Mouse (Mus musculus) thymus, postnatal 10 days (tissue): ENCODE data around the gene Fbxl18.

Experiments used
- DNase-seq, 2 experiments: peaks; one replicate each; pipeline ENCODE4 v3.0.0; 2021; ENCODE audit warnings: low spot score in 2 of 2

Gene Fbxl18

DNA sequence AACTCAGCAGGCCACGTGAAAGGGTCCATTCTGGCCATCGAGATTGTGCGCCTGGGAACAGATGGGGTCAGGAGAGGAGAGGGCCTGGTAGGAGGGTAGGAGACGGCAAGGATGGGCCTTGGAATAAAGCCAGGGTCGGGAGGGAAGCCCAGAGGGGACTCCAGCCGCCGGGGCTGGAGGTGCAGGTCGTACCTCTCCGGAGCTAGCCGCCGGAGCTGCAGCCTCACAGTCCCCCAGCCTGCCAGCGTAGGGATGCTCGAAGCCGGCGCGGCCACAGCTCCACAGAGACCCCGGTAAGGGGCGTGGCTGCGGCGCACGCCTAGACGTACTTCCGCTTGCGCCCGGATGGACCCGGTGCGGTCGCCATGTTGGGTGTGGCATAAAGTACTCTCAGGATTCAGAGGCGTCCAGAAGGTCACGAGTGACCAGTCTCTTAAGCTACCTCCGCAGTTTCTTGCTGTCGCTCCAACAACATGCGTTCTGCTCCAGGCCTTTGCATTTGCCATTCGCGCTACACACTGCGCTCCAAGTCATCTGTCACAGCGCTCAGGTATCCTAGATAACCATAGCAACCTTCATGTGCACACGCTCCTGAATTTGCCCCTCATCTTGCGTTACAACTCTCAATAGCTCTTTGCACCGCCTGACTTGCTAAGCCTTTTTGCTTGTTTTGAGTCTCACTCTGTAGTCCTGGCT is at the start of gene Fbxl18:
Fbxl18 (minus strand) TSS at position 504 of the 696 bp plus-strand sequence.
- DNase-seq = peak; percentile 83 to 88

DNA sequence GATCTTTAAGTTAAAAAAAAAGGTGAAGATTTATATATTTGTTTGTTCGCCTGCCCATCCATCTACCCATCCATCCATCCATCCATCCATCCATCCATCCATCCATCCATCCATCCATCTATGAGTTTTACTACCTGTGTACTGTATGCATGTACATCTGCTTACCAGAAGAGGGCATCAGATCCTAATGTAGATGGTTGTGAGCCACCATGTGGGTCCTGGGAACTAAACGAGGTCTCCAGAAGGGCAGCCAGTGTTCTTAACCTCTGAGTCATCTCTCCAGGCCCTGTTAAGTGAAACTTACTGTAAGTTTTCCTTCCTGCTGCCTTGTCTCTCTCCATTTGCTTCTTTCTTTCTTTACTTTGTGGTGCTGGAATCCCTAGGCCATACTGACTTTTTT is 45.2 kb upstream of the Fbxl18 start:
- DNase-seq = no peak

GRCm38 (mm10) chr5:142937956-142938727 is 42.9 kb upstream of the Fbxl18 start:
- peak; percentile 45 to 53 for DNase-seq

- peak; percentile 69 to 88 for DNase-seq
These were observed 41.1 kb upstream of the Fbxl18 start for GRCm38 (mm10) chr5:142936336-142936719.

DNA sequence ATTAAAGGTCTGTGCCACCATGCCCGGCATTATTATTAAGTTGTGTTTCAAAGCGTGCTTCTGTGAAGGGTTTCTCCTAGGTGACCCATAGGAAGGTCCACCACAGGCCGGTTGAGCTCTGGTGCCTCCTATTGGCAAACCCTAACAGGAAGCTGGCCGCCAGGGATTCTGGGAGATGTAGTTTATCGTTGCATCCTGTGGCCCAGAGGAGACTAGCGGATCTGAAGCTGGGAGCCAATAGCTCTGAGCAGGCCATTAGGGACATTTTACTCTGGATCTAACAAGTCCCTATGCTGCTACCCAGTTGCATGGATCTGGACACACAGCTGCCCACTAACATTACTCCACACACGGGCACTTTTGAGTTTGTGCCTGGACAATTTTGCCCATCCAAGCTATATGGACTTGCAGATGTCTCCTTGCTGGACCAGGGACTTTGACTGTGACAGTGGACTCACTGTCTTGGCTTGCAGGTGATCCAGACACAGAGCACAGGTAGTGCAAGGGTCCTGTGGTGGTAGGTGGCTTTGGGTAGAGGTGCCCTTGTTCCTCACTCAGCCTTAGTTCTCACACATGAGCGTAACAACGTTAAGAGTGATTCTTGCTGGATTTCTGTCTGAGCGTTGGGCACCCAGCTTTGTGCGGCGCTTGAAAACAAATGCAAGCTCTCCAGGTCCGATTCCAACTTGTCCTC is 40.6 kb upstream of the Fbxl18 start:
- DNase-seq = peak in 1 of 2 experiments; percentile 36

DNA sequence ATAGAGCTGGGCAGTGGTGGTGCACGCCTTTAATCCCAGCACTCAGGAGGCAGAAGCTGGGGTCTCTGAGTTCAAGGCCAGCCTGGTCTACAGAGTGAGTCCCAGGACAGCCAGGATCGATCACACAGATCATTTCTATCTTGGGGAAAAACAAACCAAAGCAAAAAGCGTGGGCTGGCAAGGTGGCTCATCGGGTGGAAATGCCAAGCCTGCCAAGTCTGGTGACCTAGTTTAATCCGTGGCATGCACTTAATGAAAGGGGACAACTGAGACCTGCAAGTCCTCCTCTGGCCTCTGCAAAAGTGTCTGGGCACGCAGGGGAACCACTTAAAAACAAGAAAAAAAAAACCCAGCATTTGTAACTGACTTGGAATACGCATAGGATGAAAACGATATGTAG is 37.5 kb upstream of the Fbxl18 start:
- no peak for DNase-seq

DNA sequence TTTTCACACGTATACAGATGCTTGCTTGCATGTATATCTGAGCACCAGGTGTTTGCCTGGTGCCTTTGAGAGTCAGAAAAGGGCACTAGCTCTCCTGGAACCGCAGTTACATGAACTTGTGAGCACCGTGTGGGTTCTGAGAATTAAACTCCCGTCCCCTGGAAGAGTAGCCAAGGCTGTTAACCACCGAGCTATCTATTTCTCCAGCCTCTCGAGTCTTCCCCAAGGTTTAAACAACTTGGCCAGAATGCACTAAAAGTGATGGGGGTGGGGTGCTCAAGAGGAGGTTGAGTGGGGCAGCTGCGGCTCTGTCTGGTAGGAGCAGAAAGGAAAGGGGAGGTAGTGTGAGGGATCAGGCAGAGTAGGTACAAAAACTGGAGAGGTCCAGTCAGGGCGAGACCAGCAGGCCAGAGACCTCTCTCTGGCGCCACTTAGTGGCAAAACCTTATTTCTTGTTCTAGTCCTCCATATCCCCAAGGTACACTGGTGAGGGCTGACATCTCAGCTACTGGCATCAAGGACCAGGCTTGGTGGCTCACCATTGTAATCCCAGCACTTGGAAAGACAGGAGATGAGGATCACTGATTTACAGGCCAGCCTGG is 37.0 kb upstream of the Fbxl18 start:
- DNase-seq = peak; percentile 60 to 78

DNA sequence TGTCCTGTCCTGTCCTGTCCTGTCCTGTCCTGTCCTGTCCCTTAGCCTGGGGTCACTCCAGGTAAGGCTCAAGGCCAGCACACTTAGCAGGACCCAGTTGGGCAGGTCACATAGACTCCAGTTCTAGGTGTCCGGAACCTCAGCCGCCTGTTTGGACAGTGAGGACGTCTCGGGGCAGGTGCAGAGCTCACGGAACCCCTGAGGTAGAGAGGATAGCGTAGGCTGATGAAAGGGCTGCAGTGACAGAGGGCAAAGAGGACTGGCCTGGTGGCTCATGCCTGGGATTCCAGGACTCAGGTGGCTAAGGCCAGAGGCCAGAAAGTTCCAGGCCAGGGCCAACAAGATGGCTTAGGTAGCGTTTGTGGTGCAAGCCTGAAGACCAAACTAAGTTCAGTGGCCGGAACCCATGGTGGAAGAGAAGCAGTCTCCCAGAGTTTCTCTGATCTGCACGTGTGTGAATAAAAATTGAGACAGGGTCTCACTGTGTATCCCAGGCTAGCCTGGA is 36.1 kb upstream of the Fbxl18 start:
- DNase-seq = no peak

- DNase-seq = no peak
These were observed 34.2 kb upstream of the Fbxl18 start for GRCm38 (mm10) chr5:142929400-142929752.

GRCm38 (mm10) chr5:142928749-142929399 is 33.7 kb upstream of the Fbxl18 start:
- DNase-seq = peak; percentile 68 to 70

DNA sequence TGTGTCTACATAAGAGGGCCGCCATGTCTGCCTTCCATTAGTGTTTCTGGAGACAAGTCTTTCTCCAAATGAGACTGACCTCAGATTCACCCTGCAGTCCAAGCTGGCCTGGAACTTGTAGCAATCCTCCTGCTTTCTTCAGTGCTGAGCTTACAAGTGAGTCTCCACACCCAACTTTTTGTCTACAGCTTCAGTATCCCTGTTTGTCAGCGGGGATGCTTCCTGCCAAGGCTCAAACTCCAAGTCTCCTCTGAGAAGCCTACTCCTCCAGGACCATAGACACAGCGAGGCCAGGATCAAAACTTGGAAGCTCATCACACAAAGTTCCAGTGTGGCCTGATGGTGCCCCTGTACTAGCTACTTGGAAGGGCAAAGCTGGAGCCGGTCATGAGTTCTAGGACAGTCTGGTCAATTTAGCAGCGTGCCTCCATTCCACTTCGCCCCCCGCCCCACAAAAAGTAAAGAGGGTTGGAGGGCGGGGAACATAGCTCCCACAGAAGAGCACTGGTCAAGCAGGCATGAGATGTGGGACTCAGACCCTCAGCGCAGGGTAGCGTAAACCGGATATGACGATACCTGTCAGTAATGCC is 32.2 kb upstream of the Fbxl18 start:
- DNase-seq = no peak

GRCm38 (mm10) chr5:142926940-142927228 is 31.7 kb upstream of the Fbxl18 start:
- no peak for DNase-seq

- peak in 1 of 2 experiments; percentile 38 for DNase-seq
These were observed 31.2 kb upstream of the Fbxl18 start for GRCm38 (mm10) chr5:142926204-142926939.

DNA sequence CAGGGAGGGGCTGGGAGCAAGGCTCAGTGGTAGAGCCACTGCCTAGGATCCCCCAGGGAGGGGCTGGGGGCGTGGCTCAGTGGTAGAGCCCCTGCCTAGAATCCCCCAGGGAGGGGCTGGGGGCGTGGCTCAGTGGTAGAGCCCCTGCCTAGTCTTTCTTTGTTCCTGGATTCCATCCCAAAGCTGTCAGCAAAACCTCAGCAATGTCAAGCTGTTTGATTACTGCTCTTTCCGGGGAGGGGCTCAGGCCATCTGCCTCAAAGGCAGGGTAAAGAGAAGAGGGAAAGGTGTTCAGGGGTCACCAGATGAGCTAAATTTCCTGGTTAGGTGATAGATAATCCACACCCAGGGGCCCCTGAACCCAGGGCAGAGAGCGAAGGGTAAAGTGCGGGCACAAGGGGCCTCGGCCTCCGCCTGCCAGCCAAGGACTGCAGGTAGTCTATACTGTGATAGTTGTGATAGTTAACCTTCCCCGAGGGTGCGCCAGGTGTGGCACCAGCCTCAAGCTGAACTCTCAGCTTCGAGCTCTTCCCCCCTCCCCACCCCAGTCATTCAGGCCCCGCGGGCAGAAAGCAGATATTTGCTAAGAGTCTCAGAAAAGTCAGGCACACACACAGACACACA is 29.2 kb upstream of the Fbxl18 start:
- no peak for DNase-seq

DNA sequence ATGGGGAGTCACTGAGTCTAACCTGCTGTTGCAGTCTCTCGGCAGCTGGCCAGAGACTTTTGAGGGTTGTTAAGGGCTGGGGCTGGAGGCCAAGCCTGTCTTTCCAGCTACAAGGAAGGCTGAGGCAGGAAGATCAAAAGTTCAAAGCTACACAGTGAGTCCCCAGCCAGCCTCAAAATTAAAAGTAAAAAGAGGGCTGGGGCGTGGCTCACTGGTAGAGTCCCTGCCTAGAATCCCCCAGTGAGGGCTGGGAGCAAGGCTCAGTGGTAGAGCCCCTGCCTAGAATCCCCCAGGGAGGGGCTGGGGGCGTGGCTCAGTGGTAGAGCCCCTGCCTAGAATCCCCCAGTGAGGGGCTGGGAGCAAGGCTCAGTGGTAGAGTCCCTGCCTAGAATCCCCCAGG is 28.6 kb upstream of the Fbxl18 start:
- no peak for DNase-seq

DNA sequence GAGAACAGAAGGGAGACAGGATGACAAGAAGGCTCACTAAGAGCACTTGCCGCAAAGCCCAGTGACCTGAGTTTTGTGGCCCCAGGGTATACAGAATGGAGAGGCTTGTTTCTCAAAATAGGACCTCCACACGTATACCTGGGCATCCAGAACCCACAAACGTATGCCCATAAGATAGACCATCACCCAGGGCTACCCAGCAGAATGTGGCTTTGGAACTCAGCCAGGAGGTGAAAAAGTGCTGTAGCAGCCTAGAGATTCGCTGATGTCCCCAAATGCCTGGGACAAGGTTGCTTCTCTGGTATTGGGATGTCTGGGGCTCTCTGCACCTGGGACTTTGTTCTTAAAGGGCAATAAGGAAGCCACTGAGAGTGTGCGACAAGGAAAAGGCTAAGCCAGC is 27.0 kb upstream of the Fbxl18 start:
- no peak for DNase-seq

DNA sequence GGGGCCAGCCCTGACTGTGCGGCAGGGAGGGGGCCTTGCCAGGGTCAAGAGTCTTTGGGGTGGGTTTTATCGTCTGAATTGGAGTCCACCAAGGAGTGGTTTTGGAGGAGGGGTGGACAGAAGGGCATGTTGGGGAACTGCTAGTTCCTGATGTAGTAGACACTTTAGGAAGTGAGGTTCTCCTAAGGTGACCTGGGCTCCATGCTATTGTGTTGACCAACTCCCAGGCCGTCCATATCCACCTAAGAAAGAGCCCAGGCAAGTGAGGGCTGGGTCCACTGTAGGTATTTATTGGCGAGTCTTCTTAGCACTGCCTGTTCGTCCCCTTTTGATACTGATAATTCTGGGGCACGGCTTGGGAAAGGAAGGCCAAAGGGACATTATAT is 25.8 kb upstream of the Fbxl18 start:
- no peak for DNase-seq

GRCm38 (mm10) chr5:142920311-142921073 is 25.3 kb upstream of the Fbxl18 start:
- peak; percentile 75 to 86 for DNase-seq

DNA sequence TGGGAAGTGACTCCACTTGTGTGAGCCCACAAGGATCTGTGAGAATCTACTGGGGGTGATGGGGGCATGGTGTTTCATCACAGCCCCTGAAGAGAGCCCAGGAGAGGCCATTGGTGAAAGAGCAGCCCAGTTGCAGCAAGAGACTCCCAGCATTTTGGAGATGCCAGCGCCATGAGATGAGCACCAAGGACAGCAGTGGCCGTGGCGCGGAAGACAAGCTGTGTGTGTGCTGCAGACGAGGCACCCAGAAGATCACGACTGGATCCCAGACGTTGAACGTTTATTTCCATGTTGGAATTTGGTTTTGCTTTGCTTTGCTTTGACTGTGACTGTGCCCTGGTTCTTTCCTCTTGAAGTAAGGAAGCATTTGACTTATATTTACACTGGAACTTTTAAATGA is 22.2 kb upstream of the Fbxl18 start:
- no peak for DNase-seq

DNA sequence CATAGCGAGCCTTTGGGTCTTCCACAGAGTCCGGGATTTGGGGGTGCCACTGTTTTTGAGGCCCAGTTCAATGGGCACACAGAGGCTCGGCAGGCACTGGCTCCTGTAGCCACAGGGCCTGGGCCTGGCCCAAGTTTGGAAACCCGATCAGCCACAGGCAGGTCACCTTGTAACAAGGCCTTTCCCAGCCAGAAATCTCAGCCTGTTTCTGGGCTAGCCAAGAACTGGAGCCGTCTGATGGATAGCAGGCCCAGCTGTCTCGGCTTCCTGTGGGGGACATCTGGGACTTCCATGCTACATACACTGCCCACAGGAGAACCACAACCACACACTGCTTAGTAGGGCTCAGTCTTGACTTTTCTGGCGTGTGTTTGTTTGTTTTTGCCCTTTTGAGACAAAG is 21.4 kb upstream of the Fbxl18 start:
- no peak for DNase-seq
